Comparison of ENCODE assay signal across 7 mouse cellular contexts in genomic region chr11:37236601-37237083, GRCm38 (mm10). TPM values are rescaled to one million over a fixed set of nuclear protein-coding genes. Genes with fewer than 3 reads are reported as not detected.
DNase-seq lines count a peak whose midpoint lies in the region; ATAC-seq and TF ChIP-seq lines count a peak whose summit lies in the region.

No protein-coding gene starts in this region.

- no peaks in the 10 kb centered on the region for H3K4me1 ChIP-seq in bone marrow macrophage, adult 2 months (ENCODE audit: control insufficient read depth, insufficient read depth, low read length)
- H3K4me1 ChIP-seq in forebrain, embryonic 10.5 days, result peaks cover 21% of the 10 kb centered on the region
- H3K4me1 ChIP-seq in hindbrain, embryonic 14.5 days (replicated peaks; ENCODE audit: control insufficient read depth, insufficient read depth, low read length), result peaks cover 16% of the 10 kb centered on the region
- 0 out of 2 replicates have a peak, but pooled peaks cover 3% of the 10 kb centered on the region for H3K4me1 ChIP-seq in limb, embryonic 14.5 days (ENCODE audit: control insufficient read depth, insufficient read depth, low read length)

- peak; percentile 85 for ATAC-seq in hindbrain, embryonic 14.5 days (ENCODE audit: low FRiP score)
- ATAC-seq in limb, embryonic 14.5 days (ENCODE audit: low FRiP score, low read depth), result peak; percentile 75

- peak; percentile 50 for DNase-seq in ZHBTc4 (ENCODE audit: low read depth, low spot score)
- peak; percentile 64 for DNase-seq in forebrain, embryonic 10.5 days (ENCODE audit: extremely low spot score, low spot score)
- peak; percentile 54 for DNase-seq in hindbrain, embryonic 14.5 days (ENCODE audit: low spot score)
- peak; percentile 35 for DNase-seq in limb, embryonic 14.5 days (ENCODE audit: low spot score)
- DNase-seq in ovary, postnatal 10 days (ENCODE audit: low spot score), result peak; percentile 22
- DNase-seq in spleen, postnatal 10 days (ENCODE audit: low spot score in 2 of 2), result no peak

- H3K27me3 ChIP-seq in forebrain, embryonic 10.5 days (ENCODE audit: poor library complexity, severe bottlenecking), result peaks cover 48% of the 10 kb centered on the region
- no peaks in the 10 kb centered on the region for H3K27me3 ChIP-seq in hindbrain, embryonic 14.5 days (ENCODE audit: control insufficient read depth, insufficient read depth, low read length)
- H3K27me3 ChIP-seq in limb, embryonic 14.5 days (ENCODE audit: control insufficient read depth, insufficient read depth, low read length), result 0 out of 2 replicates have a peak, but pooled peaks cover 4% of the 10 kb centered on the region

- no peak for TF ChIP-seq POLR2A in bone marrow macrophage, adult 2 months (IDR thresholded peaks at IDR 0.05; ENCODE audit: borderline replicate concordance, low read depth, low read length)
- no peak for TF ChIP-seq POLR2A in limb, embryonic 14.5 days (IDR thresholded peaks at IDR 0.05; ENCODE audit: borderline replicate concordance, extremely low read depth, insufficient read depth, insufficient read length)

- H3K9me3 ChIP-seq in forebrain, embryonic 10.5 days, result no peaks in the 10 kb centered on the region
- no peaks in the 10 kb centered on the region for H3K9me3 ChIP-seq in hindbrain, embryonic 14.5 days (ENCODE audit: control insufficient read depth, low read length)
- no peaks in the 10 kb centered on the region for H3K9me3 ChIP-seq in limb, embryonic 14.5 days (ENCODE audit: control insufficient read depth, low read length)

- H3K4me3 ChIP-seq in bone marrow macrophage, adult 2 months (ENCODE audit: insufficient read depth, low read length), result peak overlapping the region; percentile 10; the same call in 1 of the 2 replicates
- peak overlapping the region; percentile 70 for H3K4me3 ChIP-seq in forebrain, embryonic 10.5 days
- peak overlapping the region; percentile 72 for H3K4me3 ChIP-seq in hindbrain, embryonic 14.5 days (replicated peaks; ENCODE audit: low read length)
- H3K4me3 ChIP-seq in limb, embryonic 14.5 days (replicated peaks; ENCODE audit: low read length), result peak overlapping the region; percentile 69

- no peak for TF ChIP-seq CTCF in bone marrow macrophage, adult 2 months (IDR thresholded peaks at IDR 0.05; ENCODE audit: low read depth, low read length)

- peak overlapping the region; percentile 83 for H3K4me2 ChIP-seq in hindbrain, embryonic 14.5 days (replicated peaks)
- peak overlapping the region; percentile 78 for H3K4me2 ChIP-seq in limb, embryonic 14.5 days (replicated peaks; ENCODE audit: low read depth, low read length, severe bottlenecking)

- peak overlapping the region; percentile 79 for H3K9ac ChIP-seq in hindbrain, embryonic 14.5 days
- H3K9ac ChIP-seq in limb, embryonic 14.5 days (ENCODE audit: low read depth, low read length, severe bottlenecking), result peak overlapping the region; percentile 78

- H3K27ac ChIP-seq in bone marrow macrophage, adult 2 months (ENCODE audit: insufficient read depth, low read depth, low read length), result no peak overlapping the region
- peak overlapping the region; percentile 93 for H3K27ac ChIP-seq in forebrain, embryonic 10.5 days
- peak overlapping the region; percentile 99 for H3K27ac ChIP-seq in hindbrain, embryonic 14.5 days
- H3K27ac ChIP-seq in limb, embryonic 14.5 days (replicated peaks; ENCODE audit: low read depth, low read length), result peak overlapping the region; percentile 82

- no peaks in the 10 kb centered on the region for H3K36me3 ChIP-seq in forebrain, embryonic 10.5 days (replicated peaks)
- no peaks in the 10 kb centered on the region for H3K36me3 ChIP-seq in hindbrain, embryonic 14.5 days (replicated peaks; ENCODE audit: control insufficient read depth, insufficient read depth)
- H3K36me3 ChIP-seq in limb, embryonic 14.5 days (ENCODE audit: control insufficient read depth, insufficient read depth, low read length), result no peaks in the 10 kb centered on the region

- WGBS in forebrain, embryonic 10.5 days, result under 1% methylated on average over 31 of the region's 31 CpGs
- under 1% methylated on average over 31 of the region's 31 CpGs for WGBS in hindbrain, embryonic 14.5 days
- under 1% methylated on average over 28 of the region's 31 CpGs for WGBS in limb, embryonic 14.5 days

RNA-seq across cellular contexts. Expression of gene Tenm2, which starts 0.9 kb away (rescaled TPM):
- not detected in 2 replicates for polyA plus RNA-seq in bone marrow macrophage, adult 2 months (2012; ENCODE audit: insufficient read depth, insufficient read length, missing spikeins)
- polyA plus RNA-seq in forebrain, embryonic 10.5 days (2016; fragmentation: Nextera tagmentation; extraction: Ambion mirVana), result 1.4 and 1.8 TPM in 2 replicates
- polyA plus RNA-seq in hindbrain, embryonic 14.5 days (2014; fragmentation: Nextera tagmentation; extraction: Ambion mirVana), result 30.2 and 33.5 TPM in 2 replicates
- 3.7 and 4.5 TPM in 2 replicates for polyA plus RNA-seq in limb, embryonic 14.5 days (2012; rRNA removed)
- polyA plus RNA-seq in limb, embryonic 14.5 days (2014; fragmentation: Nextera tagmentation; extraction: Ambion mirVana), result 5.6 and 8.4 TPM in 2 replicates

Comparison
In these comparisons a context has a peak if more than half of its experiments do, and no peak if none do; other contexts are left out.
1. DNase-seq: peak in ZHBTc4 (single experiment), forebrain, embryonic 10.5 days (single experiment), hindbrain, embryonic 14.5 days (single experiment), limb, embryonic 14.5 days (single experiment) and ovary, postnatal 10 days (single experiment); none in spleen, postnatal 10 days (0 of 2).
2. H3K4me3 ChIP-seq: peak in every context shown above with its lines; median percentile 72 in hindbrain, embryonic 14.5 days; 70 in forebrain, embryonic 10.5 days; 69 in limb, embryonic 14.5 days; 10 in bone marrow macrophage, adult 2 months.